Mouse (Mus musculus) heart, embryonic 16.5 days (tissue): ENCODE measurements at regions not wholly inside any gene's neighbourhood (a gene's known extent, or its start where the extent isn't known, plus 50 kb on each side); places are given as distances from the start of the nearest gene placed in this dataset.

Source experiments
- ATAC-seq: fragments of 200-750 bp; cut with Nextera tagmentation; replicated peaks from 2 replicates; pipeline ENCODE4 v1.8.0; 2017; ENCODE audit warnings: moderate number of reproducible peaks; ENCODE audit not compliant: insufficient read depth, low FRiP score; ENCODE audit errors: extremely low read depth
- H3K27ac ChIP-seq: fragments of 300-500 bp; sonication (generic); 2 replicates; pipeline ENCODE4 v1.5.1; 2014; ENCODE audit warnings: mild to moderate bottlenecking, low read length, control low read depth, moderate library complexity
- H3K27me3 ChIP-seq: fragments of 300-500 bp; sonication (generic); 2 replicates; pipeline ENCODE4 v1.6.1; 2014; ENCODE audit warnings: low read length, mixed read lengths; ENCODE audit not compliant: control insufficient read depth, insufficient read depth
- H3K36me3 ChIP-seq: fragments of 300-500 bp; sonication (generic); 2 replicates; pipeline ENCODE4 v1.6.1; 2014; ENCODE audit not compliant: control insufficient read depth, insufficient read depth
- H3K4me1 ChIP-seq: fragments of 300-500 bp; sonication (generic); 2 replicates; pipeline ENCODE4 v1.6.1; 2014; ENCODE audit warnings: low read length, mixed read lengths; ENCODE audit not compliant: control insufficient read depth, insufficient read depth
- H3K4me2 ChIP-seq: fragments of 300-500 bp; sonication (generic); 2 replicates; pipeline ENCODE4 v1.6.1; 2014; ENCODE audit warnings: low read depth, mild to moderate bottlenecking, control low read depth, low read length
- H3K4me3 ChIP-seq: fragments of 300-500 bp; sonication (generic); 2 replicates; pipeline ENCODE4 v1.5.1; 2014; ENCODE audit warnings: mild to moderate bottlenecking, control low read depth, low read length
- H3K9ac ChIP-seq: fragments of 300-500 bp; sonication (generic); 2 replicates; pipeline ENCODE4 v1.6.1; 2014; ENCODE audit warnings: low read length, control low read depth
- H3K9me3 ChIP-seq: fragments of 300-500 bp; sonication (generic); replicated peaks from 2 replicates; pipeline ENCODE4 v1.6.1; 2016; ENCODE audit warnings: low read length; ENCODE audit not compliant: control insufficient read depth
- WGBS: fragments of 180-500 bp; shearing (Covaris S2); extraction: QIAGEN DNeasy Blood & Tissue Kit; methylation state at CpG from one replicate; pipeline ENCODE4 v1.1.7; 2014; 5-methylcytosine and 5-hydroxymethylcytosine counted together

DNA sequence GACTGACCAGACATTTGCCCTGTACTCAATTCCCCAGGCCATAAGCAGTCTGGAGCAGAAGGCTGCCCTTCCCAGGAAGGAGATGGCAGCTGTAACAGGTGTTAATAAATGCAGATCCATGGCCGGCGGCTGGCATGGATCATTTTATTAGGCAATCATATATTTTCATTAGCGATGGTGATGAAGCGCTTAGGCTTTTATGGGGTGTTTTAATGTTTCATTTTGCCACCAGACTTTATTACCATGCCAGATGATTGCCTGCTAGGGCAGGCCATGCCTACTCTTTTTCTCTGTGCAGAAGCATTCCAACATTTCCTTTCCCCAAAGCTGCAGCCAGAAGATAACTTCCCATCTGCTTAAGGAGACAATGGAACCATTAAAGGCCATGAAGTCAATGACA is 596.2 kb downstream of the Gm9195 start:
- Histone ChIP-seq H3K4me3 (no peak overlapping the region), H3K9ac (no peak overlapping the region), H3K9me3 (no peaks in the 10 kb centered on the region), H3K36me3 (no peaks in the 10 kb centered on the region), H3K4me1 (no peaks in the 10 kb centered on the region), H3K4me2 (no peak overlapping the region), H3K27ac (no peak overlapping the region), H3K27me3 (no peaks in the 10 kb centered on the region)
- 82% methylated on average over 4 of the region's 4 CpGs for WGBS
- no peak for ATAC-seq

DNA sequence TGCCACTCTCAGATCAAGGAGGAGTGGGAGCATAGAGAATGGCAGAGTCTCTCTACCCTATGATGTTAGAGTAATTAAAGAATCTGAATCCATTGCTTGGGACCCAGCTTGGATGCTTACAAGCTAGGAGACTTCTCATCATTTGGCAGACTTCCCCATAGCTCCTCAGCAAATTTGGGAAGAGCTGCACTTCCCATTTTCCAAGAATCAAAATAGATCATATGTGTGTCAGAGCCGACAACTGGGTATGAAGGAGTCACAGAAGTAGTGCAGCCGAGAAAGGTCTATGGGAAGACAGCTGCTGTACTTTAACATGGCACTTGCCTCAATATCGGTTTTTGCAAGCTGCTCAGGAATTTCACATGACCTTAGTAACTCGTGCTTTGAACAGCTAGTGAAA is 596.8 kb downstream of the Gm9195 start:
- WGBS: 63% methylated on average over 4 of the region's 4 CpGs
- Histone ChIP-seq H3K9me3 (no peaks in the 10 kb centered on the region), H3K4me3 (no peak overlapping the region), H3K27me3 (no peaks in the 10 kb centered on the region), H3K27ac (no peak overlapping the region), H3K4me2 (no peak overlapping the region), H3K36me3 (no peaks in the 10 kb centered on the region), H3K9ac (no peak overlapping the region), H3K4me1 (no peaks in the 10 kb centered on the region)
- no peak for ATAC-seq

DNA sequence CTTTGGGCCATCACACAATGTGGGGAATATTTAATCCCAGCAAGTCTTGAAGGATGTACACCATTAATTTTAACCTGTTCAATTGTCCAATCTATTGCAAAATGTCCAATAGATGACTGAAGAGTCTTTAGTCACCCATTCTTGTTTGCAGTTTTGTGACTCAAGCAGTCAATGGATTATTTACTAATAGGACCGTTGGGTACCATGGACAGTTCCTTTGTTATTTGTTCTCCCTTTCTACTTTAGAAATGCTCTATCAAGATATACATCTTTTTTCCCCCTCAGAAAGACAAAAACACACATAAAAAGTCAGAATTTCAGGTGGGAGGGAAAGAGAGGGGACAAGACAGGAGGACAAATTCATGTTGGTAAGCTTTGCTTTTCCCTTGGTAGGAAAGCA is 598.3 kb downstream of the Gm9195 start:
- no peak overlapping the region for H3K9ac ChIP-seq
- H3K9me3 ChIP-seq: no peaks in the 10 kb centered on the region
- H3K27ac ChIP-seq: no peak overlapping the region
- H3K4me3 ChIP-seq: no peak overlapping the region
- H3K4me2 ChIP-seq: no peak overlapping the region
- H3K27me3 ChIP-seq: no peaks in the 10 kb centered on the region
- WGBS: 63% methylated on average over 1 of the region's 1 CpGs
- ATAC-seq: no peak
- H3K4me1 ChIP-seq: no peaks in the 10 kb centered on the region
- H3K36me3 ChIP-seq: no peaks in the 10 kb centered on the region

DNA sequence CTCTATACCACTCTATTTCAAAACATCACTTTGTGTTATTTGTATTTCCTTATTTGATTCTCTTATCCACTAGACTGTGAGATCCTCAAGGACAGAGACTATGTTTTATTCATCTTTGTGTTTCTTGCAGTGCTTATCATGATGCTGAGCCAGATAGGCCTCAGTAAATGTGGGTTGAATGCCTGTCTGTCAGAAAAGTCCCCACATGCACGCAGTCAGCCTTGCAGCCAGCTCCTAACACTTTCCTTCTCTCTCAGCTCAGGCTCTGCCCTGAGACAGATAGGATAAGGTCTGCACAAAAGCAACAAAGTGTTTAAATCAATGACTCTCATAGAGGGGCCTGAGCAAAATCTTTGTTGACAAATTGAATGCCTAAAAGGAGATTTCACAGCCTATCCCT is 600.0 kb downstream of the Gm9195 start:
- H3K4me3 ChIP-seq: no peak overlapping the region
- H3K9ac ChIP-seq: no peak overlapping the region
- no peak overlapping the region for H3K27ac ChIP-seq
- H3K4me1 ChIP-seq: no peaks in the 10 kb centered on the region
- no peak for ATAC-seq
- H3K9me3 ChIP-seq: no peaks in the 10 kb centered on the region
- H3K36me3 ChIP-seq: no peaks in the 10 kb centered on the region
- 58% methylated on average over 1 of the region's 1 CpGs for WGBS
- no peak overlapping the region for H3K4me2 ChIP-seq
- H3K27me3 ChIP-seq: no peaks in the 10 kb centered on the region

DNA sequence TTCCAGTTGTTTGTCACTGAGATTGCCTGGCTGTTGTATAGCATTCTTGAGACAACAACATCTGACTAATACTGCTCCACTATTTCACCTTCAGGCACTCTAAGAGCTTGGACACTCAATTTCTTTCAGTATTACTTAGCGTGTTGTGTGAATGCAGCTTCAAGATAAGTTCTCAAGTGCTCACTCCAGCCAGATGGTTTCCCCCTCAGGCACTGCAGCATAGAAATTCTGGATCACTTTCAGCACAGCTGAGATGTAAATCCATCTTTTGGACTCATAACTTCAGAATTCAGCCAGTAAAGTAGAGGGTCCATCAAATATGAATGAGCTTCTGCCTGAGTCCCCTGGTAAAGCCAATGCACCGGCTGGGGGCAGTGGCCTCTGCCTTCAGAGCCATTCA is 608.8 kb downstream of the Gm9195 start:
- no peaks in the 10 kb centered on the region for H3K27me3 ChIP-seq
- H3K9me3 ChIP-seq: no peaks in the 10 kb centered on the region
- H3K36me3 ChIP-seq: no peaks in the 10 kb centered on the region
- no peak overlapping the region for H3K4me2 ChIP-seq
- WGBS: 55% methylated on average over 2 of the region's 2 CpGs
- no peak for ATAC-seq
- no peak overlapping the region for H3K9ac ChIP-seq
- no peak overlapping the region for H3K4me3 ChIP-seq
- no peaks in the 10 kb centered on the region for H3K4me1 ChIP-seq
- H3K27ac ChIP-seq: no peak overlapping the region

DNA sequence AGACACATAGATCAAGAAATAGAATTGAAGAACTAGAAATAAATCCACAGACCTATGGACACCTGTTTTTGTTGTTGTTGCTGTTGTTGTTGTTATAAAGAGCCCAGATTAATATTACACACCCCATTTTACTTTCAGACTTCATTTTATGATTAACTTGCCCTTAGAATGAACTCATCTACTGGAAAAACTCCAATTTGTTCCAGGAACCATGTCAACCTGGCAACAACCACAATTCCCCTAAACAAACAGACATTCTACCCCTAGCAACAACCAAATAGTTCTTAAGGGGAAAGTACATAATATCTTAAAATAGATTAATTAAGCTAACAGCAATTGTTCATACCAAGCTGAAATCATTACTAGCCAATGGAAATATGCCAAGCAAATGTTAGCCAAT is 646.1 kb downstream of the Gm9195 start:
- Histone ChIP-seq H3K9me3 (no peaks in the 10 kb centered on the region), H3K27ac (no peak overlapping the region), H3K36me3 (no peaks in the 10 kb centered on the region), H3K4me2 (no peak overlapping the region), H3K9ac (no peak overlapping the region), H3K4me1 (no peaks in the 10 kb centered on the region), H3K4me3 (no peak overlapping the region), H3K27me3 (no peaks in the 10 kb centered on the region)
- no peak for ATAC-seq

DNA sequence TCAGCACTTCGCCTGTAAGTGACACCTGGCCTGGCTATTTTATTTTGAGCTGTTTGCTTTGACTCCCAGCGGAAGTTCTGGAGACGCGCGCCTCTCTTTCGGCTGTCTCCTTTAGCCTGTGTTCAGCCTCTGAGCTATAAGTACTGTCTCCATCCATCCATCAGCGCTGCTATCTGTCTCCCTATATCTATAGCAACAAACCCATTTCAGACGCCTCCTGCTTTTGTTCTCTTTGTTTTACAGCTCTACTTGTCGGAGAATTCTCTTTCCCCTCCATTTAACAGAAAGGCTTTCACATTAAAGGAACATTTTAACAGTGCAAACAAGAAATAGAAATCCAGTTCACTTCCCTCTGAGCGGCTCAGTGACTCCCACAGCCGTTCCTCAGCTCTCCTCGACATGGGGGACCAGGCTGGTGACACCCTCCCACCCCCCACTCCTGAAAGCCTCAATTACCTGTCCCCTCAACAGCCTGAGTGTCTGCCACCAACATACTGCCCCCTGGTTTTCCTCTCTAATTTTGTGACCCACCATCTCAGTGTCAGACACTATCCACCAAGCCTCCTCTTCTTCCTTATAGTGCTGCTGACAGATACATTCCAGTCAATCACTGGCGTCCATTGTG is 682.7 kb downstream of the Gm9195 start:
- Histone ChIP-seq H3K27ac (no peak overlapping the region), H3K4me2 (no peak overlapping the region), H3K4me1 (no peaks in the 10 kb centered on the region), H3K9ac (no peak overlapping the region), H3K36me3 (no peaks in the 10 kb centered on the region), H3K9me3 (no peaks in the 10 kb centered on the region), H3K27me3 (no peaks in the 10 kb centered on the region), H3K4me3 (no peak overlapping the region)
- no peak for ATAC-seq
- 50% methylated on average over 13 of the region's 13 CpGs for WGBS

DNA sequence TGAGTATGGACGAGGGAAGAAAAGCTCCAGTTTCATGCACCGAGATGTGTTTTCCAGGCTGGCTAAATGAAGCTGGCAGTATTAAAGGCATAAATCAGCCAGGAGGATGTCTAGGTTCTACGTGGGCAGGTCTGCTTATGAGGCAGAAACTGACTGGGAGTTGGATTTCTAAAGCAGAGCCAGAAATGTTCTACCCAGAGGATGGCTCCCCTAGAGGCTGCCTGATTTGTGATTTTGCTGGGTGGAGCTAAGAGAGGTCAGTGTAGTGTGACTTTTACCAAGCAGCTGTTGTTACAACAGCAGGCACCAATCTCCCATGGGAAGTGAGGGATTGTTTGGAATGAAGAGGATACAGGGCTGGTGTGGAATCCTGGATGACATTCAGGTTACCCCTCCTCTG is 686.0 kb downstream of the Gm9195 start:
- 72% methylated on average over 3 of the region's 3 CpGs for WGBS
- H3K27me3 ChIP-seq: no peaks in the 10 kb centered on the region

DNA sequence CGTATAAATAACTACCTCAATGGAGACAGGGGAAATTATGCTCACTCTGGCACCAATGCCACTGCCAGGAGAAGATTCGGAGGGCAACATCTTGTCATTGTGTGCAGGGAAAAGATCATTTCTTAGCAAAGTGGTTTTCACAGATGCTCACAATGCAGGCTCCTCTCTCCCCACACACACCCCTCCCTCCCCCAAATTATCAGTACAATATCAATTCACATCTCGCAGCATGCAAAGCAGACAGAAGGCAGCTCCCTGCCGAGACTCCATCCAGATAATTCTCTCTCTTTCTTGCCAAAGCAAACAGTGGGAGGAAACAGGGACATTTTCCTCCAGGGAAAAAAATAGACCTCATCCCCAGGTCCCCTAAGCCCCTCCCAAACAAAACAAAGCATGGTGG is 691.8 kb downstream of the Gm9195 start:
- no peaks in the 10 kb centered on the region for H3K9me3 ChIP-seq
- no peak overlapping the region for H3K27ac ChIP-seq
- no peaks in the 10 kb centered on the region for H3K4me1 ChIP-seq
- ATAC-seq: no peak
- no peaks in the 10 kb centered on the region for H3K36me3 ChIP-seq
- no peak overlapping the region for H3K4me3 ChIP-seq
- 46% methylated on average over 4 of the region's 4 CpGs for WGBS
- H3K4me2 ChIP-seq: no peak overlapping the region
- no peaks in the 10 kb centered on the region for H3K27me3 ChIP-seq
- no peak overlapping the region for H3K9ac ChIP-seq

More for the DNA sequence above, 686.0 kb downstream of the Gm9195 start:
- H3K4me2 ChIP-seq: no peak overlapping the region
- H3K36me3 ChIP-seq: no peaks in the 10 kb centered on the region
- no peaks in the 10 kb centered on the region for H3K9me3 ChIP-seq
- no peak overlapping the region for H3K27ac ChIP-seq
- H3K9ac ChIP-seq: no peak overlapping the region
- ATAC-seq: no peak
- no peaks in the 10 kb centered on the region for H3K4me1 ChIP-seq
- H3K4me3 ChIP-seq: no peak overlapping the region

DNA sequence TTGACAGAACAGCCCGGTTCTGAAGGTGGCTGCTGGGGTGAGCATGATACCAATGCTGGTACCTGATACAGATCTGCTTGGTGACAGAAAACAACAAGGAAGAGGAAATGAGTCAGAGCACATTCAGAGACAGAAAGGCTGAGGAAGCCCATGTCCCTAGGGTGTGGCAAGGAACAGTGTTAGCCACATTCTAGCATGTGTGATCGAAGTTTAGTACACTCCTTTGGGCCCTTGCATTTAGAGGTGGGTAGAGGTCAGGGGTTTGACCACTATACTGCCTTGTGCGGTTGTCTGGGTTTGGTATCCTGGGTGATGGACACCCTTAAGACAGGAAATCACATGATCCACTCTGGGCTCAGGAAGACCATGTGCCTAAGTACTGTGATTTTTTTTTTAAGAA is 695.9 kb downstream of the Gm9195 start:
- Histone ChIP-seq H3K36me3 (no peaks in the 10 kb centered on the region), H3K4me3 (no peak overlapping the region), H3K4me2 (no peak overlapping the region), H3K27ac (no peak overlapping the region), H3K27me3 (no peaks in the 10 kb centered on the region), H3K4me1 (no peaks in the 10 kb centered on the region), H3K9ac (no peak overlapping the region), H3K9me3 (no peaks in the 10 kb centered on the region)
- 61% methylated on average over 3 of the region's 3 CpGs for WGBS
- no peak for ATAC-seq
